Mouse (Mus musculus) heart, postnatal 0 days (tissue): ENCODE results near the gene Ninj1.

ENCODE experiments used
- CTCF ChIP-seq: IDR thresholded peaks from 2 replicates; pipeline ENCODE4 v1.5.1; 2016; ENCODE audit warnings: antibody characterized with exemption, control low read depth, low read depth
- EP300 ChIP-seq: IDR thresholded peaks from 2 replicates; pipeline ENCODE4 v1.6.1; 2016; ENCODE audit warnings: antibody characterized with exemption, low read depth

GRCm38 (mm10) chr13:49154028-49154427, 33.3 kb upstream of the Ninj1 start:
- TF ChIP-seq CTCF (no peak), EP300 (no peak)
